Mouse (Mus musculus) right cerebral cortex, postnatal 25 days (tissue): ENCODE results near the gene Gorasp1.

ENCODE experiments used
- DNase-seq: peaks from one replicate; pipeline ENCODE4 v3.0.0; 2022

Gene Gorasp1

DNA sequence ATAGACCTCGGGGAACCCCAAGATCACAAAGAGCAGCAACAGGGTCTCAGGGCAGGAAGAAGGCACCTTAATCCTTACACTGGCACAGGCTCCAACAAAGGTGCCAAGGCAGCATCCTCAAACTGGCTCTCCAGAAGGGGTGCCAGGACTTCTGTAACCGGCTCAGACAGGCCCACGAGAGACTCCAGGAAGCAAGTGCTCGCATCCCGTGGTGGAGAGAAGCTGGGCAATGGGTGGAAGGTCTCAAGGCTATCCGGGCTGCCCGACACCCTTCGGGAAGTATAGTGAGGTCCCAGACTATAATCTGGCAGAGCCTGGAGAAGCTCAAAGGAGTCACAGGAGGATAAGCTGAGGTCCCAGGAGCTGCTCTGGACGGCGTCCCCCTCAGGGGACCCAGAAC lies 34.8 kb upstream of the Gorasp1 start:
- no peak for DNase-seq

DNA sequence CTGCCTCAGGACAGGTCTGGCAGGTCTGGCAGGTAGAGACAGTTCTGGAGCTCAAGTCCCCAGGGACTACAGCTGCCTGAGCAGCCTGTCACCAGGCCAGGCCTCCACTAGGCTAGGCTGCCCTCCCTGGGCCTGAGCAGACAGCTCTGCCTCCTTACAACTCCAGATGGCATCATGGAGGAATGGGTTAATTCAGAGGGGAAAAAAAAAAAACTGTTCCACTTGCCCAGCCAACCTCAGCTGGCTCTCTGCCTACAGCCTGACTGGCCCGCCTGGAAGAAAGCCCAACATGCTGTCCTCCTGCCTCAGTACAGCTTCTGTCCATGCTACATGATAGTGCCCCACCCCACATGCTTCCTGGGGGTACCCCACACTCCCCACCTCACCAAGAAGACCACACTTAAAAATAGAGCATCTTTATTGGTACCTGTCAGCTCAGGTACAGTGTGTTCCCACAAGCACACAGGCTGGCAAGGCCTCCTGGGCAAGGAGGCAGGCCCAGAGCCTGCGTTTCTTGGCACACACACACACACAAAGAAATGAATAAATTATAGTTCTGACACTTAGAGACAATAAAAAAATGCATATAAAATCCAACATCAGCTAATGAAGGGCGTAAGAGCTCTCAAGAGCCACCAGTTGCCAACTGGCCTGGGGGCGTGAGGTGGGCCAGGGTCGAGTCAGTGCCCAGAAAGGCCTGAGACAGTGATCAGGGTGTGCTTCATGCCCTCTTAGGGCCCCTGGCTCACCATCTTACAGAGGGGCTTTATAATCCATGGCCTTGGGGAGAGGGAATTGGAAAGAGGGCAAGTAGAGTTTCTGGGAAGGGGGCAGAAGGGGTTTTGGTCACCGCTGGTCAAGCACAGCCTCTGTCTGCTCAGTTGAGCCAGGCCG lies 33.6 kb upstream of the Gorasp1 start:
- no peak for DNase-seq

DNA sequence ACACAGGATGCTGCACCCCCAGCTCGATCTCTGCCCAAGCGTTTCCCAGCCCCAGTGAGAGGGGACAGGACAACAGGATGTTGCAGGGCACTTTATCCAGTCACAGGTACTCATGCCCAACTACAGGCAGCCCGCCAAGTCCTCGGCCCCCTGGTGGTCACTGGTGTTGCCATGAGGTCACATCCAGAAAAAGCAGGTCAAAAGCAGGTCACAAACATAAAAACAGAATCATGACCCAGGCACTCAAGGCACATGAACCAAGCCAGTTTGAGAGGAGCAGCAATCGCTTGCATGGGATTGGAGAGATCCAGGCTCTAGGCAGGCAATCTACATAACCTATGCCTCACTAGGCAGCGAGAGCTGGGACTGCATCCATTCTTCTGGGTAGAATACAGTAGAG lies 32.9 kb upstream of the Gorasp1 start:
- no peak for DNase-seq

DNA sequence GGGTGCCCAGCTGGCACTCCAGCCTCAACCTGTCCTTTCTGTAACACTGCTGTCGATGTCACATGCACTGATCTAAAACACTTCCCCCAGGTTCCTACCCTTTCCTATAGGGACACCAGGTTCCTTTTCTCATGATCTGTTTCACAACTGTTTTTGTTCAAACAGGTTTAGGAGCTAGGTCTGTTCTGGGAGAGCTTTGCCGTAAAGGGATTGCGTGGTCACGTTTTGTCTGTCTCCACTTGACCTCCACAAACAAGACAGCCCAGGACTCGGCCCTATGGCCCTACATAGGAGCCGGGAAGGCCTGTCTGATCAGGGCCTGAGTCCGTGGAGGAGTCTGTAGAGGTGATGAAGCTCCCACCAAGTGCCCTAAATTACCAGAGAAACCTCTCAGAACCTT lies 32.4 kb upstream of the Gorasp1 start:
- no peak for DNase-seq

DNA sequence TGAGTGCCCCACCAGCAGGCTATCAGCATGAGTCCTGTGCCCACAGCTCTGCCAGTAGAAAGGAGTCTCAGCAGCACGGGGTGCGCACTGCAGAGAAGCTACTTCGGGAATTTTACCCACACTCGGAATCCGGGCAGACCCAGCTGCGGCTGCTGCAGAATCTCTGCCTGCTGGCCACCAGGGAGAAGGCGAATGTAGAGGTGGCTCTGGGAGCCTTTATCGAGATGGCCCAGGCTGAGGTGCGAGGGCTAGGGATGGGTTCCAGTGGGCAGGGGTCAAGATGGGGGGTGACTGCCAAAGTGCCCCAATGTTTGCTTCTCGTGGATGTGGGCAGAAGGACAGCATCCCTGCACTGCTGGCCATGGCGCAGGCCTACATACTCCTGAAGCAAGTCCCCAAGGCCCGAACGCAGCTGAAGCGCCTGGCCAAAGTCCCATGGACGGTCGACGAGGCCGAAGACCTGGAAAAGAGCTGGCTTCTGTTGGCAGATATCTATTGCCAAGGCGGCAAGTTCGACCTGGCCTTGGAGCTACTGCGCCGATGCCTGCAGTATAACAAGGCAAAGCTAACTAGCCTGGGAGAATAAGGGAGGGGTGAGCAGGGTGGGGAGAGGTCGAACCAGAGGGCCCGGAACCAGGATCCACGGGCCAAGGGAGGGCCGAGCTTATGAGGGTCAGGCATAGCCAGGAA lies 29.0 kb upstream of the Gorasp1 start:
- no peak for DNase-seq

DNA sequence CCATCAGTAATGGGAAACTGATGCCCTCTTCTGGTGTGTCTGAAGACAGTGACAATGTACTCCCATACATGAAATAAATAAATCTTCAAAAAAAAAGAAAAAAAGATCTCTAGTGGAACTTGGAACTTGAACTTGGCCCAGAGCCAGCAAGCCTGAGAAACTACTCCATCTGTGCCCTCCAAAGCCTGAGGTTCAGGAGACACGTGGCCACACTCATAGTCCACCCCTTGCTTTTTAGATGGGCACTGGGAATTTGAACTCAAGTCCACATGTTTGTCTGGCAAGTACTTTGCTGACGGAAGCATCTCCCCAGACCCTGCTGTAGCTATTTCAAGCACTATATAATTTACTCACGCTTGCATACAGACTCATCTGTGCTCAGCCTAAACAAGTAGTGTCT lies 27.8 kb upstream of the Gorasp1 start:
- DNase-seq, result no peak

DNA sequence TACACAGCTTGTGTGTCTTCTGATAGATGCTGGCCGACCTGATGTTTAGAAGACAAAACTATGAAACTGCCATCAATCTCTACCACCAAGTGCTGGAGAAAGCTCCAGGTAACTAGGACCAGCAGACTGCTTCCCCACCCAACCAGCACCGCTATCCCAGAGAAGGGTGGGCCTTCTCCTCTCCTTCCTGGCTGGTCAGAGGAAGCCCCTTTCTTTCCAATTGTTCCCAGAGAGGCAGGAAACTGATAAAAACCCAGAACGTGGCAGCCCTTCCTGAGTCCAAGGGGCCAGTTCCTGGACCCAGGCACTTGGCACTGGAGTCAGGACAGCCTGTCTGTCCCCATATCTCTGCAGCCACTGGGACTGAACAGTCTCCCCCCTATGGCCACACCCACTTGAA lies 26.8 kb upstream of the Gorasp1 start:
- DNase-seq, result no peak

DNA sequence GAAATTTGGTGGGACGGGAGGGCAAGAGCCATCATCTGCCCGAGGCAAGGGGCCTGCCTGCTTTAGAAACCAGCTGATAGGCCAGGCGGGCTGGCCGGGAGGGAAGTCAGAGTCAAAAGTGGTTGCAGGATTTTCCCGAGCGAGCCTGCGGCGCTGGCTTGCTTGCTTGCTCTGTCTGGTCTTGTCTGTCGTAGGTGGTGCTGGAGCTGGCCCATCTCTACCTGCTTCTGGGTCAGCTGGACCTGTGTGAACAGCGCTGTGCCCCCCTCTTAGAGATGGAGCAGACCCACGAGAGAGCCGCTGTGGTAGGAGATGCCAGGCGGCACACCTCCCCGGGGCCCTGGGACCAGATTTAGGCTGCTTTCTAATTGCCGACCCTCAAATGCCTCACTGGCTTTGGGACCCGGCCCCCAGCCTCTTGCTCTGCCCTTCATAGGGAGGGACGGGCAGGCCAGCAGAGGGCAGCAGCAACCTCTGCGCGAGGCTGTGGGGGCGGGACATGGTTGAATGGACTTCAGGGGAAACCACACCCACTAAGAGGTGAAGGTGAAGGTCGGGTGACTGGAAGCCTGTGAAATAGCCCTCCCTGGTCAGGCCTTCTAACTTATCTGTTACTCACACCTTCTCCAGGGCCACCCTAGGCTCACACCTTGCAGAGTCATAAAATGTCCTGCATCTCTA lies 25.8 kb upstream of the Gorasp1 start:
- no peak for DNase-seq

DNA sequence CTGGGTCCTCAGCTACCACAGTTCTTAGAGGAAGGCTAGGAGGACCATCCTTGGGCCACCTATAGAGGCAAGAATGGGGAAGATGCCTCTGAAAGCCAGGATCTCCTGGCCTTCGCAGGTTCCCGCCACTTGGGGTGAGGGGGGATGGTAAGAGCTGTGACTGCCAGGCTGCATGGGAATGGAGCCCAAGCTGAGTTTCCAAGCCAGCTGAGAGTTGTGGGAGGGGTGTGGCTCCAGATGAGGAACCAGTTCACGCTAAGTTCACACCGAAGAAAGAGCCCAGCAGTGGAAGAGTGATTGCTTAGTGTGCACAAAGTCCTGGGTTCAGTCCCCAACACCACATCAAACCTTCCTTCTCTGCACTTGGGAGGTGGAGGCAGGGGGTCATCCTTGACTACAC lies 24.9 kb upstream of the Gorasp1 start:
- no peak for DNase-seq

DNA sequence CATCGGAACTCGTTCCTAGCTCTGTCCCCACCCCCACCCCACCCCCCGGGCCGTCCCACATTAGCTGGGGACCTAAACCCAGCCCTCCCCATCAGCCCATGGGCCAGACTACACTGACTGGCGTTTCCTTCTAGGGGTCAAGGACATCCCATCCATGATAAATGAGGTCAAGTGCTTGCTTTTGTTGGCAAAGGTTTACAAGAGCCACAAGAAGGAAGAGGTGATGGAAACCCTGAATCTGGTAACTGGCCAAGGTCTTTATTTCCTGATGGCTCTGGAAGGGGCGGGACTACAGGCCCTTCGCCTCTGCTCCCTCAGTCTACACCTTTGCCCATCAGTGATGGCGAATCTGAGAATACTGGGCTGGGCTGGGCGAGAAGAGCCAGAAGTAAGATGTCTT lies 21.5 kb upstream of the Gorasp1 start:
- DNase-seq, result no peak

DNA sequence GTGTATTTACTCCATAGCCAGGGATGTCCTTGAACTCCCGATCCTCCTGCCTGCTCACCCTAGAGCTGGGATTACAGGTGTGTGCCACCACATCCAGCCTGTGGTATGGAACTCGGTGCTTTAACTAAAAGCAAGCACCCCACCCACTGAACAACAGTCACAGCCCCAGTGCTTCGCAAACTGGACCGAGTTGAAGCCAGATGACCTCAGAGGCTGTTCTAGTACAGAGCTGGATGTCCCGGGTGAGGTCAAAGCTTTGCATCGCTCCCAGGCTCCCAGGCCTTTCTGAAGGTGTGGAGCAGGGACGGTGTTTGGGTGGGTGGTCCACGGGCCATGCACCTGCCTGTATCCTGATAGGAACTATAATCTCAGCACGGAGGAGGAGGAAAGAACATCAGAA lies 14.0 kb upstream of the Gorasp1 start:
- DNase-seq, result no peak

DNA sequence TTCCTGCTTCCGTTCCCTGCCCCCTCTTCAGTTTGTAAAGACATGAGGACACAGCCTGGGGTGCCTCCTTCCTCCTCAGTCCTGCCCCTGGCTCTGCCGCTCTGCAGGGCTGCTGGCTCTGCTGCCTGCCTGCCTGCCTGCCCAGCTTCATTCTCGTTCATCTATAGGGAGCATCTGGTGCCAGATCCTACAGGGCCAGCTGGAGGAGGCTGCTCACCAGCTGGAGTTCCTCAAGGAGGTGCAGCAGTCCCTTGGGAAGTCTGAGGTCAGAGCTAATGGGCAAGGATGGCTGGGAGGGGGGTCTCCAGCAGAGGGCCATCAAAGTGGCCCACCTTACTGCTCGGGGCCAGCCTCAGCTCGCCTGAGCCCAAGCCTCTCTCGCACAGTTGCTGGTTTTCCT lies 13.1 kb upstream of the Gorasp1 start:
- no peak for DNase-seq

DNA sequence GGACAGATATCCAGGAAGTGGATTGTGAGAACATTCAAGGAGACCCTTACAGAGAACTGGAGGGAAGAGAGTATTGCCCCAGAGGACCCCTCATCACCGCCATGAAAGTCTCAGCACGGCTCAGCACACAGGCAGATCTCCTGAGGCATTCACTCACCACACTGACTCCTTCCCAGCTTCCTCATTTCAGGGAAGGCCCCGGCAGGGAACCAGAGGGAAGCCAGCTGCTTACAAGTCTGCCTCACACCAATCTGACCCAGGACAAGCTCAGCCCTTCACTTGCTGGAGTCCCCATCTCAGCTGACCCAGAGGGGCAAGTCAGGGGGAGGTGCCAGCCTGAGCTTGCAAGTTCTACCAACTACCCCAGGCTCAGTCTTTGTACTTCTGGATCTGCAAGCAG lies 11.4 kb upstream of the Gorasp1 start:
- DNase-seq, result no peak

DNA sequence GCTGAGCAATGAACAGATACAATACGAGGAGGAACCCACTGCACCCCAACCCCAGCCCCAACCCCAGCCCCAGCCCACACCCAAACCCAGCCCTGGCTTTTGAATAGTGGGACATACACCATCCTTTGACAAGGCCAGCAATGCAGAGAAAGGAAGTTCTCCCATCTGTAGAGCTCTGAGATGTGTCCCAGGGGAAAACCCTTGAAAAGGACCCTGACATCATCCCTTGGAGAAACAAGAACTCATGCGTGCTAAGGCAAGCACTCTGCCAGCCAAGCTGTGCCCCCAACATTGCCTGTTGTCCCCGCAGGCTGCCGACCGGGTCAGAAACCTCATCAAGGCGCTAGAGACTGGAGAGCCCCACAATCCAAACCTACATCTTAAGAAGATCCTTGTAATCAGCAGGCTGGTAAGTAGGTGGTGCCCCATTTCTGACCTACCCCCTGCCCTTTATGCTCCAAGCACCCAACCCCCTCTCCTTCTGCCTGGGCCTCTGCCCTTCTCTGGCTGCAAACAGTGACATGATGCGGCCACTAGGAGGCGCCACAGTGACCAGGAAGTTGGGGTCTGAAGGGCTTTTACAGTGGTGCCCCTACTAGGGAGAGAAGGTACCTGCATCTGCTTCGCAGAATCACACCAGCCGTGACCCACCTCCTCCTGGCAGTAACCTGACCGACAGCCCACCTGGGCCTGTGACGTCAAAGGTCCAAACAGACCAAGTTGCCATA lies 8.0 kb upstream of the Gorasp1 start:
- DNase-seq, result no peak

DNA sequence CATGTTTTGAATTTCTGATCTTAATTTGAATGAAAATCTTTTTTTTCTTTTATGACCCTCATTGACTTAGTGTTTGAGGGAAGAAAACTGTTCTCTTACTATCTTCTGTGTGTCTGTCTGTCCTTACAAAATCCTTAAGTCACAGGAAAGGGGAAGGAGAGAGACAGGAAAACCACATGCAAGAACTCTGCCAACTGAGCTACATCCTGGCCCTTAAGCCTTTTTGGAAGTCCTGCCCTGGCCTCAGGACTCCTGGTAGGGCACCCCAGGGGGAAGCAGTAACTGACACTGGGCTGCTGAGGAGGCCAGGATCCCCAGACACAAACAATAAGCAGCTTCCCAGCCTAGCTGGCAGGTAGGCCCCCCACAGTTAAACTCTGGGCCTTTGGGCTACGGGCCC lies 6.0 kb upstream of the Gorasp1 start:
- DNase-seq, result no peak

DNA sequence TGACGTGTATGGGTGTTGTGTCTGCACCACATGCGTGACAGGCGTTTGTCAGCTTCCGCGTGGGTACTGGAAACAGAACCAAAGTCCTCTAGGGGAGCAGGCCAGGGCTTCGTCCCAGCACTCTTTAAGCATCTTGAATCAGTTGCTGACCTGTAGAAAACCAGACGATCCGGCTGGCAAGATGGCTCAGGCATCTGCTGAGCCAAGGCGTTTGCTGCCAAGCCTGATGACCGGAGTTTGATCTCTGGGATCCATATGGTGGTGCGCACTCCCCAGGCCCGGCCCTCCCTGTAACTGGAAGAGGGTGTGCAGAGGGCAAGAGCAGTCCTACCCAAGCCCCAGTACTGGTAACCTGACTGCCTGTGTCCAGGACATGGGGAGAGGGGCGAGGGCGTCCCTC lies 4.5 kb upstream of the Gorasp1 start:
- DNase-seq, result no peak

DNA sequence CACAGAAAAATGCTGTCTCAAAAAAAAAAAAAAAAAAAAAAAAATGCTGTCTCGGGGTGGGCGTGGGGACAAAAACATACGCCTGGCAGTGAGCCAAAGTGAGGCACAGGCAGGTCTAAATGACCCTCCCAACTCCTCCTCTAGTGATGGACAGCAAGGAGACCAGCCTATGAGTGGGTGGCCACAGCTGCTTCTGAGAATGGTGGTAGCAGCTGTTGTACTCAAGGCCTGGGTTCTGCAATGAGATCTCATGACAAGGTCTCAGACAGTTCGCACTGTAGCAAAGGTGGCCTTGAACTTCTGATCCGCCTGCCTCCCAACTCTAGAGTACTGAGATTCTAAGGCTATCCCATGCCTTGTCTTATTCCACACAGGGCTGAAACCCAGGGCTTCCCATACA lies 4.0 kb upstream of the Gorasp1 start:
- no peak for DNase-seq

DNA sequence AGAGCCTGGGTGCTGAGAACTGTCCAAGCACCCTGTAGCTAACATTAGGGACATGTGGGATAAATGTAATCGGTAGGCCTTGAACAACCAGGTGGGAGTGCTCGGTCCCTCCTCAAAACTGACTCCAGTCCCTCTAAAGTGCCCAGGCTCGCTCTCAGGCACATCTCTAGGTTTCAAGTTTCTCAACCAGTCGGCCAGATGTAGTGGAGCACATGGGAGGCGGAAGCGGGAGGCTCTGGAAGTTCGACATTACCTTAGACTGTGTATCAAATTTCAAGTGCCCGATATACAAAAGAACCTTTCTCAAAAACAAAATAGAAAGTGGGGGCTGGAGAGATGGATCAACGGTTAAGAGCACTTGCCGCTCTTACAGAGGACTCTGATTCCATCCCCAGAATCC lies 2.3 kb upstream of the Gorasp1 start:
- DNase-seq, result no peak

DNA sequence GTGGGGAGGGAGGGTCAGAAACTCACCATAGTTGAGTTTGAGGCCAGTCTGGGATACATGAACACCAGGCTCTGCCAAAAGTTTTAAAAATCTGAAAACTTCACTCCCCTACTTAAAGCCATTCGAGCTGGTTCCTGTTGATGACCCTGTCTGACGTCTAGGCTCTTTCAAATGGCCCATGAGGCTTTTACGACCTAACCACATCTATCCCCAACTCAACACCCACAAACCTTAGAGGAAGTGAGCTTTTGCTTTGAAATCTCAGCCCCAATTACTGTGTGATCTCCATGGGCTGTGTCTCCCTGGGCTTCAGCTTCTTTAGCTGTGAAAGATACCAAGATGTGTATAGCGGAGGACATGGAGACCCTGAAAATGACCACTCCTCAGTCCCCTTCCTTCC lies 1.1 kb upstream of the Gorasp1 start:
- DNase-seq, result no peak

DNA sequence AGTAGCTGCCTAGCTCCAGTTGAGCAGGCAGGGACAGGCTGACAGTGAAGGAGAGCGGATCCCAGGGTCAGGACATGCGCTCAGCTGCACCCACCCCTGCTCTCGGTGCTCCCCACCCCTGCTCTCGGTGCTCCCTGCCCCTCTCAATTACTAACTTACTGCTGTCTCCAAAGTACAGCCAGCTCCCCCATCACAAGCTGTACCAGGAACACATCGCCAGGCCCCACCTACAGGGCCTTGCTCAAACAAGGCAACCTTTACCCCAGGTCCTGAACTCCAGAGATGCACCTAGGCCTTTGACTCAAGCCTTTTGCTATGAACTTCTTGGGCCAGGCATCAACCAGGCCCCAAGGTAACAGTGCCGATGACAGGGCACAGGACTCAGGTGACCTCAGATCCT lies 3.7 kb downstream of the Gorasp1 start:
- no peak for DNase-seq

DNA sequence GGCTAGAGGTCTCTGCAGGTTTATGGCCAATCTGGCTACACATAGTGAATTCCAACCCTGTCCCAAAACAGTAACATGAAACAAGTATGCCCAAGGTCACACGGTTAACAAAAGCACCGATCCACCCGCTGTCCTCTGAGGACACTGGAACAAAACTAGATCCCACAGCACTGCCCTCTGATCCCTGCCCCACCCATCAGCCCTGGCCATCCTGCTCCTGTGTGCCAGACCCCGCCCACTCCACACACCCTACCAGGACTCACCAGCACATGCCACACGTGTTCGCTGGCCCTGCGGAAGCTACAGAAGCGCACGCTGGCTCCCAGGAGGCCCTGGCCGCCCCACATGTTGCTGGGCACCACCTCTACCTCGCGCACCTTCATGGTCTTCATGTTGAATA lies 5.0 kb downstream of the Gorasp1 start:
- DNase-seq, result no peak

DNA sequence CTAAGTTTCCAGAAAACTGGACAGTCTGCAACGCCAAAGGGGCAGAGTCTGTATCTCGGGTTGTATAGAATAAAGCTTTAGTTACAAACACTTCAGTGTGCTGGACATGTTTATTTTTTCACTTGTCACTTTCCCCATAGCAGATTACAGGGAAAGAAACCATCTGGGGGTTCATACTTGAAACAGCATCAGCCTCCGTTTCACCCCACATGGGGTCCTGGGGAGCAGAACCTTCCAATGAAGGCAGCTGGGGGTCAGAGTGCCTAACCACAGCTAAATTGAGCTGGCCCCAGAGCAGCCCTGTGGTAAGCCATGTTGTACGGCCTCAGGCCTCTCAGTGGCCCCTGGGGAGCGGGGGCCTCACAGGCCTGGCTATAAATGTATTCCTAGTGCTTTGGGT lies 10.9 kb downstream of the Gorasp1 start:
- DNase-seq, result no peak

DNA sequence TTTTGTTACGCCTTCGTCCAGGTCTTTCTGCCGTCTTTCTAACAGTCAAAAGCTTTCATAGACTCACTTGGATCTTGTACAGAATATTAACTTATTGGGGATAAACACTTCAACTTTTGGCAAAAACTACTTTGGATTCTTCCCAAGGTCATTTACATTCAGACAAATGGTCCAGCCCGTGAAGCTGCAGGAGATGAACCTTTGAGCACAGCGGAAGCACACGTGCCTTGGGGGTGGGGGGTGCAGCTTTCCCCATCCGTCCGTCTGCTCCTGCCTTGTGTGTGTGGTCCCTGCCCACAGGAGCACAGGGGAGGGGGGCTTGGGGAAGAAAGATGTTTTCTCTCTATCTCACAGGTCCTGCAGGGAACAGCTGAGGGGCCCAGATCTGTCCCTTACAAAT lies 11.6 kb downstream of the Gorasp1 start:
- DNase-seq, result no peak
